Mouse (Mus musculus) CH12.LX (cell line): ENCODE results near the gene Usp35. TPM values are rescaled to one million over a fixed set of nuclear protein-coding genes. Genes with fewer than 3 reads are reported as not detected.

ENCODE experiments used
- DNase-seq: peaks from one replicate; pipeline ENCODE4 v3.0.0-alpha.2; 2013; ENCODE audit errors: extremely low read depth
- H3K27ac ChIP-seq: 2 replicates; pipeline ENCODE4 v1.5.1; 2012; ENCODE audit warnings: low read depth, mild to moderate bottlenecking, control low read depth, moderate library complexity; ENCODE audit not compliant: insufficient read depth
- H3K27me3 ChIP-seq: replicated peaks from 2 replicates; pipeline ENCODE3; 2012; ENCODE audit warnings: inconsistent platforms
- H3K36me3 ChIP-seq, 2 experiments: replicated peaks in 1 of 2; 2 replicates each; pipeline versions ENCODE3 to v1.6.1; 2012; ENCODE audit warnings: inconsistent platforms in 1 of 2, low read length in 1 of 2, mild to moderate bottlenecking in 1 of 2, mixed read lengths in 1 of 2, moderate library complexity in 1 of 2; ENCODE audit not compliant: control insufficient read depth in 1 of 2, insufficient read depth in 1 of 2
- H3K4me1 ChIP-seq, 2 experiments: 2 replicates each; pipeline ENCODE4 v1.6.1; 2012; ENCODE audit warnings: inconsistent platforms in 1 of 2, moderate library complexity in 1 of 2; ENCODE audit not compliant: insufficient read depth in 2 of 2, control insufficient read depth in 1 of 2
- H3K4me2 ChIP-seq: 2 replicates; pipeline ENCODE4 v1.6.1; 2012; ENCODE audit warnings: low read depth, mild to moderate bottlenecking, control low read depth; ENCODE audit not compliant: poor library complexity, insufficient read depth, severe bottlenecking
- H3K4me3 ChIP-seq, 3 experiments: fragments of 150-350 bp in 1 of 3; sonication (generic) in 1 of 3; replicated peaks in 1 of 3; 2 replicates each; pipeline versions ENCODE3 to v1.5.1; 2011 to 2012; ENCODE audit warnings: low read depth in 2 of 3, low read length in 2 of 3, mild to moderate bottlenecking in 2 of 3, moderate library complexity in 2 of 3, control low read depth in 1 of 3, improper control_type of control experiment in 1 of 3, inconsistent platforms in 1 of 3, mixed read lengths in 1 of 3; ENCODE audit not compliant: poor library complexity in 1 of 3
- H3K79me2 ChIP-seq: replicated peaks from 2 replicates; pipeline ENCODE4 v1.6.1; 2012; ENCODE audit warnings: mild to moderate bottlenecking, moderate library complexity; ENCODE audit not compliant: control insufficient read depth, poor library complexity, insufficient read depth, severe bottlenecking; ENCODE audit errors: extremely low read depth
- H3K9ac ChIP-seq: 2 replicates; pipeline ENCODE4 v1.6.1; 2012; ENCODE audit warnings: low read depth, mild to moderate bottlenecking, control low read depth, moderate library complexity; ENCODE audit not compliant: insufficient read depth
- H3K9me3 ChIP-seq: replicated peaks from 2 replicates; pipeline ENCODE3; 2012; ENCODE audit warnings: low read length, inconsistent platforms, mixed read lengths
- BHLHE40 ChIP-seq: IDR thresholded peaks from 2 replicates; pipeline ENCODE4 v1.6.1; 2011; ENCODE audit warnings: mild to moderate bottlenecking, low read depth, low read length, improper control_type of control experiment
- CHD1 ChIP-seq: IDR thresholded peaks from 2 replicates; pipeline ENCODE4 v1.6.1; 2012; ENCODE audit warnings: low read depth, low read length, improper control_type of control experiment, inconsistent platforms
- CHD2 ChIP-seq: IDR thresholded peaks from 2 replicates; pipeline ENCODE4 v1.6.1; 2011; ENCODE audit warnings: low read length, improper control_type of control experiment
- CTCF ChIP-seq, 2 experiments: IDR thresholded peaks in 1 of 2; conservative IDR thresholded peaks in 1 of 2; 2 replicates each; pipeline ENCODE4 v1.5.1; 2011 to 2012; ENCODE audit warnings: low read depth in 2 of 2, low read length in 2 of 2, improper control_type of control experiment in 1 of 2, inconsistent platforms in 1 of 2, mild to moderate bottlenecking in 1 of 2, moderate library complexity in 1 of 2
- E2F4 ChIP-seq: IDR thresholded peaks from 2 replicates; pipeline ENCODE4 v1.6.1; 2011; ENCODE audit warnings: low read depth, low read length, improper control_type of control experiment; ENCODE audit not compliant: insufficient replicate concordance
- ELF1 ChIP-seq: IDR thresholded peaks from 2 replicates; pipeline ENCODE4 v1.6.1; 2014; ENCODE audit warnings: low read depth, mild to moderate bottlenecking, inconsistent platforms, low read length, improper control_type of control experiment
- EP300 ChIP-seq: IDR thresholded peaks from 2 replicates; pipeline ENCODE4 v1.6.1; 2011; ENCODE audit warnings: low read length, improper control_type of control experiment
- GABPA ChIP-seq: IDR thresholded peaks from 2 replicates; pipeline ENCODE4 v1.6.1; 2012; ENCODE audit warnings: low read depth, low read length, improper control_type of control experiment, inconsistent platforms; ENCODE audit not compliant: insufficient replicate concordance
- JUND ChIP-seq: conservative IDR thresholded peaks from 2 replicates; pipeline ENCODE4 v1.6.1; 2011; ENCODE audit warnings: low read depth, low read length, improper control_type of control experiment
- KAT2A ChIP-seq: IDR thresholded peaks from 2 replicates; pipeline ENCODE4 v1.6.1; 2012; ENCODE audit warnings: low read length, improper control_type of control experiment, inconsistent platforms; ENCODE audit not compliant: insufficient replicate concordance
- MAFK ChIP-seq: IDR thresholded peaks from 2 replicates; pipeline ENCODE4 v1.6.1; 2011; ENCODE audit warnings: low read length, improper control_type of control experiment; ENCODE audit not compliant: insufficient replicate concordance
- MAZ ChIP-seq: IDR thresholded peaks from 2 replicates; pipeline ENCODE4 v1.6.1; 2012; ENCODE audit warnings: low read depth, mild to moderate bottlenecking, inconsistent platforms, low read length, improper control_type of control experiment, moderate library complexity
- MEF2A ChIP-seq: IDR thresholded peaks from 2 replicates; pipeline ENCODE4 v1.6.1; 2014; ENCODE audit warnings: low read depth, mild to moderate bottlenecking, inconsistent platforms, low read length, improper control_type of control experiment, borderline replicate concordance
- MXI1 ChIP-seq: IDR thresholded peaks from 2 replicates; pipeline ENCODE4 v1.6.1; 2011; ENCODE audit warnings: mild to moderate bottlenecking, low read depth, low read length, improper control_type of control experiment
- MYC ChIP-seq: IDR thresholded peaks from 2 replicates; pipeline ENCODE4 v1.6.1; 2011; ENCODE audit warnings: low read depth, mild to moderate bottlenecking, improper control_type of control experiment, low read length
- NELFE ChIP-seq: IDR thresholded peaks from 2 replicates; pipeline ENCODE4 v1.6.1; 2011; ENCODE audit warnings: low read depth, low read length, improper control_type of control experiment
- NRF1 ChIP-seq: IDR thresholded peaks from 2 replicates; pipeline ENCODE4 v1.6.1; 2014; ENCODE audit warnings: low read depth, mild to moderate bottlenecking, inconsistent platforms, low read length, improper control_type of control experiment, moderate library complexity
- POLR2A ChIP-seq: IDR thresholded peaks from 2 replicates; pipeline ENCODE4 v1.6.1; 2011; ENCODE audit warnings: low read depth, mild to moderate bottlenecking, improper control_type of control experiment, low read length
- RAD21 ChIP-seq: IDR thresholded peaks from 2 replicates; pipeline ENCODE4 v1.6.1; 2011; ENCODE audit warnings: low read depth, mild to moderate bottlenecking, low read length, improper control_type of control experiment, moderate library complexity
- RCOR1 ChIP-seq: conservative IDR thresholded peaks from 2 replicates; pipeline ENCODE4 v1.6.1; 2012; ENCODE audit warnings: low read depth, mild to moderate bottlenecking, inconsistent platforms, low read length, improper control_type of control experiment
- SIN3A ChIP-seq: IDR thresholded peaks from 2 replicates; pipeline ENCODE4 v1.6.1; 2012; ENCODE audit warnings: low read length, improper control_type of control experiment, inconsistent platforms
- SMC3 ChIP-seq: IDR thresholded peaks from 2 replicates; pipeline ENCODE4 v1.6.1; 2011; ENCODE audit warnings: low read depth, low read length, improper control_type of control experiment
- TBP ChIP-seq: conservative IDR thresholded peaks from 2 replicates; pipeline ENCODE4 v1.6.1; 2011; ENCODE audit warnings: low read depth, low read length, improper control_type of control experiment
- TCF12 ChIP-seq: IDR thresholded peaks from 2 replicates; pipeline ENCODE4 v1.6.1; 2014; ENCODE audit warnings: low read depth, mild to moderate bottlenecking, inconsistent platforms, low read length, improper control_type of control experiment
- UBTF ChIP-seq: IDR thresholded peaks from 2 replicates; pipeline ENCODE4 v1.6.1; 2012; ENCODE audit warnings: low read depth, mild to moderate bottlenecking, inconsistent platforms, low read length, improper control_type of control experiment, moderate library complexity
- USF1 ChIP-seq: IDR thresholded peaks from 2 replicates; pipeline ENCODE4 v1.6.1; 2014; ENCODE audit warnings: low read depth, mild to moderate bottlenecking, inconsistent platforms, low read length, improper control_type of control experiment
- USF2 ChIP-seq: conservative IDR thresholded peaks from 2 replicates; pipeline ENCODE4 v1.6.1; 2011; ENCODE audit warnings: low read depth, low read length, improper control_type of control experiment
- ZKSCAN1 ChIP-seq: IDR thresholded peaks from 2 replicates; pipeline ENCODE4 v1.6.1; 2012; ENCODE audit warnings: low read depth, inconsistent platforms, low read length, improper control_type of control experiment, borderline replicate concordance
- ZMIZ1 ChIP-seq: IDR thresholded peaks from 2 replicates; pipeline ENCODE4 v1.6.1; 2012; ENCODE audit warnings: low read depth, mild to moderate bottlenecking, inconsistent platforms, low read length, improper control_type of control experiment
- ZNF384 ChIP-seq: IDR thresholded peaks from 2 replicates; pipeline ENCODE4 v1.6.1; 2012; ENCODE audit warnings: low read depth, low read length, improper control_type of control experiment, inconsistent platforms
- dilution Hi-C: fragments of 300-500 bp; cut with MboI; formaldehyde crosslinking; loops from 2 replicates; pipeline ENCODE4 v1.14.3; 2020; ENCODE audit warnings: low sequenced_read_pairs; ENCODE audit not compliant: extremely low pct_unique_long_range_greater_than_20kb, extremely low pct_ligation_motif_present
- in situ Hi-C: fragments of 300-500 bp; cut with MboI; formaldehyde crosslinking; loops from 3 replicates; pipeline ENCODE4 v1.14.3; 2019; ENCODE audit warnings: low sequenced_read_pairs, low pct_ligation_motif_present, low pct_unique_long_range_greater_than_20kb, mixed read lengths
- polyA plus RNA-seq: library from polyadenylated mRNA; unstranded; fragments of >175 nt; gene quantifications from 2 replicates; pipeline ENCODE4 v1.2.1, GENCODE M21; 2012; ENCODE audit warnings: low read depth; ENCODE audit not compliant: insufficient read length
- total RNA-seq, 2 experiments: library from RNA; depleted of rRNA; stranded (reverse); fragments of 300-350 nt in 1 of 2; fragments of >200 nt in 1 of 2; gene quantifications; 2 replicates each; pipeline ENCODE4 v1.2.3; 2012 to 2014

Gene Usp35
- total and polyA plus RNA-seq, 3 experiments: 1.2 to 1.8 (median 1.3) TPM

GRCm38 (mm10) chr7:97356253-97356652, 24.4 kb upstream of the Usp35 start:
- dilution Hi-C loops: no loop called here
- H3K27ac ChIP-seq: no peak overlapping the region

GRCm38 (mm10) chr7:97355068-97355841, 23.4 kb upstream of the Usp35 start:
- H3K4me1 ChIP-seq: peaks cover 18 to 50% of the 10 kb centered on the region in 2 experiments
- H3K27ac ChIP-seq: peak overlapping the region; percentile 62
- peak overlapping the region; percentile 34 for H3K9ac ChIP-seq
- no peak overlapping the region for H3K4me3 ChIP-seq
- H3K36me3 ChIP-seq: no peaks in the 10 kb centered on the region
- in situ Hi-C loops: no loop called here
- peak; percentile 61 for DNase-seq
- no peaks in the 10 kb centered on the region for H3K27me3 ChIP-seq
- H3K4me2 ChIP-seq: peak overlapping the region; percentile 10
- H3K9me3 ChIP-seq: no peaks in the 10 kb centered on the region
- H3K79me2 ChIP-seq: no peaks in the 10 kb centered on the region
- dilution Hi-C loops: no loop called here
- no peak for TF ChIP-seq ZKSCAN1
- no peak for TF ChIP-seq NRF1
- TF ChIP-seq GABPA: no peak
- TF ChIP-seq NELFE: no peak
- TF ChIP-seq KAT2A: no peak
- peak; percentile 41; the same call in 1 of the 2 replicates for TF ChIP-seq ELF1
- peak; percentile 41 for TF ChIP-seq BHLHE40
- TF ChIP-seq TCF12: no peak
- TF ChIP-seq CHD2: no peak
- TF ChIP-seq POLR2A: no peak
- TF ChIP-seq JUND: peak; percentile 48; the same call in 1 of the 2 replicates
- 0 out of 2 replicates have a peak, but pooled peaks have one; percentile 7 for TF ChIP-seq SMC3
- TF ChIP-seq UBTF: no peak
- TF ChIP-seq MXI1: peak; percentile 80
- TF ChIP-seq USF1: no peak
- 0 out of 4 replicates have a peak, but pooled peaks of 1 of the 2 experiments have one; percentile 11 for TF ChIP-seq CTCF (conservative IDR thresholded peaks at IDR 0.05 in 1 of 2, IDR thresholded peaks at IDR 0.05 in 1 of 2; ENCODE audit: low read depth in 2 of 2, low read length in 2 of 2)
- 0 out of 2 replicates have a peak, but pooled peaks have one; percentile 49 for TF ChIP-seq RCOR1
- peak; percentile 77 for TF ChIP-seq EP300
- TF ChIP-seq SIN3A: peak; percentile 64; the same call in 1 of the 2 replicates
- no peak for TF ChIP-seq ZNF384
- peak; percentile 75; the same call in 1 of the 2 replicates for TF ChIP-seq MYC
- TF ChIP-seq MAZ: no peak
- no peak for TF ChIP-seq ZMIZ1
- TF ChIP-seq TBP: 0 out of 2 replicates have a peak, but pooled peaks have one; percentile 43
- peak; percentile 69; the same call in 1 of the 2 replicates for TF ChIP-seq MEF2A
- peak; percentile 50; the same call in 1 of the 2 replicates for TF ChIP-seq MAFK

More at GRCm38 (mm10) chr7:97356253-97356652, 24.4 kb upstream of the Usp35 start:
- Histone ChIP-seq H3K79me2 (no peaks in the 10 kb centered on the region), H3K4me3 (no peak overlapping the region), H3K9me3 (no peaks in the 10 kb centered on the region), H3K9ac (no peak overlapping the region), H3K27me3 (no peaks in the 10 kb centered on the region), H3K4me2 (no peak overlapping the region), H3K4me1 (peaks cover 18 to 50% of the 10 kb centered on the region in 2 experiments)
- DNase-seq: no peak
- in situ Hi-C loops: no loop called here
- no peak for TF ChIP-seq TCF12
- no peak for TF ChIP-seq NELFE
- no peak for TF ChIP-seq TBP
- TF ChIP-seq RCOR1: no peak
- TF ChIP-seq SIN3A: no peak
- TF ChIP-seq UBTF: no peak
- no peak for TF ChIP-seq CHD1
- no peak for TF ChIP-seq USF1
- TF ChIP-seq BHLHE40: no peak
- TF ChIP-seq CTCF (conservative IDR thresholded peaks at IDR 0.05 in 1 of 2, IDR thresholded peaks at IDR 0.05 in 1 of 2; ENCODE audit: low read depth in 2 of 2, low read length in 2 of 2): no peak
- no peak for TF ChIP-seq E2F4
- TF ChIP-seq RAD21: no peak
- TF ChIP-seq USF2: no peak
- no peak for TF ChIP-seq JUND
- TF ChIP-seq, all 38 proteins: peak for 0
- H3K36me3 ChIP-seq: no peaks in the 10 kb centered on the region
